Mouse (Mus musculus) midbrain, embryonic 16.5 days (tissue): Measurements from ENCODE around the gene Arl14ep. TPM values are rescaled to one million over a fixed set of nuclear protein-coding genes. Genes with fewer than 3 reads are reported as not detected.

ENCODE experiments used
- ATAC-seq: fragments of 200-750 bp; cut with Nextera tagmentation; 2 replicates; pipeline ENCODE4 v1.8.0; 2017; ENCODE audit warnings: moderate TSS enrichment
- H3K27ac ChIP-seq: fragments of 300-500 bp; sonication (generic); 2 replicates; pipeline ENCODE4 v1.5.1; 2014; ENCODE audit warnings: mild to moderate bottlenecking, low read length, mixed read lengths
- H3K27me3 ChIP-seq: fragments of 300-500 bp; sonication (generic); 2 replicates; pipeline ENCODE4 v1.6.1; 2014; ENCODE audit warnings: low read depth, low read length, mixed read lengths; ENCODE audit not compliant: control insufficient read depth, insufficient read depth
- H3K36me3 ChIP-seq: fragments of 300-500 bp; sonication (generic); 2 replicates; pipeline ENCODE4 v1.6.1; 2014; ENCODE audit warnings: mild to moderate bottlenecking, low read length, moderate library complexity, mixed read lengths; ENCODE audit not compliant: control insufficient read depth, insufficient read depth
- H3K4me1 ChIP-seq: fragments of 300-500 bp; sonication (generic); 2 replicates; pipeline ENCODE4 v1.6.1; 2014; ENCODE audit warnings: mild to moderate bottlenecking, low read length, mixed read lengths; ENCODE audit not compliant: control insufficient read depth, insufficient read depth
- H3K4me2 ChIP-seq: fragments of 300-500 bp; sonication (generic); 2 replicates; pipeline ENCODE4 v1.6.1; 2014; ENCODE audit warnings: mild to moderate bottlenecking, low read length, mixed read lengths
- H3K4me3 ChIP-seq: fragments of 300-500 bp; sonication (generic); 2 replicates; pipeline ENCODE4 v1.5.1; 2014; ENCODE audit warnings: low read depth, mild to moderate bottlenecking, low read length, moderate library complexity, mixed read lengths
- H3K9ac ChIP-seq: fragments of 300-500 bp; sonication (generic); 2 replicates; pipeline ENCODE4 v1.6.1; 2014; ENCODE audit warnings: low read depth, low read length, mixed read lengths
- H3K9me3 ChIP-seq: fragments of 300-500 bp; sonication (generic); replicated peaks from 2 replicates; pipeline ENCODE4 v1.6.1; 2014; ENCODE audit warnings: mild to moderate bottlenecking, low read length, mixed read lengths; ENCODE audit not compliant: control insufficient read depth, poor library complexity, severe bottlenecking
- WGBS: fragments of 180-500 bp; shearing (Covaris S2); extraction: QIAGEN DNeasy Blood & Tissue Kit; methylation state at CpG from one replicate; pipeline ENCODE4 v1.1.7; 2014; 5-methylcytosine and 5-hydroxymethylcytosine counted together
- polyA plus RNA-seq: library from polyadenylated mRNA; unstranded; fragments of >200 nt; fragmentation: Nextera tagmentation; extraction: Ambion mirVana; gene quantifications from 2 replicates; pipeline ENCODE4 v1.2.1, GENCODE M21; 2015

The Arl14ep gene
- polyA plus RNA-seq, 1 experiment from 2014 or later = 35.4 TPM

DNA sequence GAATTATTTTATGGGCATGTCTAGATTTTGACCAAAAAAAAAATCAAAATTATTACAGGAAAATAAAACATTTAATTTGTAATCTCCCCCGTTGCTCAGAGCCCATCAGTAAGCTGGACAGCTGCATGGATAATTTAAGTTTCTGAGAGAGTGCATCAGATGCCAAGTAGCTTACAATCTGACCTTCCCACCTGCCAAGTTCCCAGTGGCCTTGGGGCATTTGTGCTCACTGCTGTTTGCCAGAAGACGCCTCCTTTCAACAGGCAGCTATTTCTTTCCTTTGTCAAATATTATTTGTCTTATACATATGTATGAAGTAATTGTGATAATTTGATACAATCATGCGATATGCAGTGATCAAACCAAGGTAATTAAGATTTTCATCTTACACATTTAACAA, 44.3 kb downstream of the Arl14ep start:
- H3K36me3 ChIP-seq = no peaks in the 10 kb centered on the region
- WGBS = 59% methylated on average over 3 of the region's 3 CpGs
- H3K4me3 ChIP-seq = no peak overlapping the region
- H3K9ac ChIP-seq = no peak overlapping the region
- no peaks in the 10 kb centered on the region for H3K9me3 ChIP-seq
- ATAC-seq = no peak
- no peak overlapping the region for H3K27ac ChIP-seq
- no peaks in the 10 kb centered on the region for H3K27me3 ChIP-seq
- H3K4me1 ChIP-seq = no peaks in the 10 kb centered on the region; the same call in 1 of the 2 replicates
- no peak overlapping the region for H3K4me2 ChIP-seq

Other genes with a start within 250 kb of the Arl14ep start
- gene Fshb, start 85.2 kb upstream of the Arl14ep start, polyA plus RNA-seq = not detected in 2 replicates